Mouse (Mus musculus) forebrain, embryonic 11.5 days (tissue): ENCODE measurements around the gene Med1. TPM values are rescaled to one million over a fixed set of nuclear protein-coding genes. Genes with fewer than 3 reads are reported as not detected.

Experiments
- ATAC-seq: fragments of 200-750 bp; cut with Nextera tagmentation; replicated peaks from 2 replicates; pipeline ENCODE4 v1.8.0; 2017; ENCODE audit warnings: moderate TSS enrichment; ENCODE audit not compliant: low FRiP score
- DNase-seq: peaks from one replicate; pipeline ENCODE4 v3.0.0-alpha.2; 2017; ENCODE audit warnings: low spot score
- H3K27ac ChIP-seq: fragments of 300-500 bp; sonication (generic); 2 replicates; pipeline ENCODE4 v1.5.1; 2014; ENCODE audit warnings: low read depth, low read length
- H3K27me3 ChIP-seq: fragments of 300-500 bp; sonication (generic); 2 replicates; pipeline ENCODE4 v1.6.1; 2014; ENCODE audit warnings: mild to moderate bottlenecking, low read length, mixed read lengths; ENCODE audit not compliant: control insufficient read depth, insufficient read depth
- H3K36me3 ChIP-seq: fragments of 300-500 bp; sonication (generic); 2 replicates; pipeline ENCODE4 v1.6.1; 2014; ENCODE audit warnings: mild to moderate bottlenecking, low read length, moderate library complexity, mixed read lengths; ENCODE audit not compliant: control insufficient read depth, insufficient read depth
- H3K4me1 ChIP-seq: fragments of 300-500 bp; sonication (generic); replicated peaks from 2 replicates; pipeline ENCODE4 v1.6.1; 2014; ENCODE audit warnings: low read length, mixed read lengths; ENCODE audit not compliant: control insufficient read depth, insufficient read depth
- H3K4me2 ChIP-seq: fragments of 300-500 bp; sonication (generic); 2 replicates; pipeline ENCODE4 v1.6.1; 2014; ENCODE audit warnings: low read depth, mild to moderate bottlenecking, low read length, moderate library complexity, mixed read lengths; ENCODE audit not compliant: severe bottlenecking
- H3K4me3 ChIP-seq: fragments of 300-500 bp; sonication (generic); 2 replicates; pipeline ENCODE4 v1.5.1; 2014; ENCODE audit warnings: low read depth, low read length
- H3K9ac ChIP-seq: fragments of 300-500 bp; sonication (generic); 2 replicates; pipeline ENCODE4 v1.6.1; 2014; ENCODE audit warnings: low read length
- H3K9me3 ChIP-seq: fragments of 300-500 bp; sonication (generic); 2 replicates; pipeline ENCODE4 v1.6.1; 2016; ENCODE audit warnings: low read length, mixed read lengths; ENCODE audit not compliant: control insufficient read depth
- WGBS: fragments of 180-500 bp; shearing (Covaris S2); extraction: QIAGEN DNeasy Blood & Tissue Kit; methylation state at CpG from one replicate; pipeline ENCODE4 v1.1.7; 2014; 5-methylcytosine and 5-hydroxymethylcytosine counted together
- microRNA-seq: library from miRNA; unstranded; fragments of <30 nt; microRNA quantifications from one replicate; pipeline ENCODE4, GENCODE M21; 2016; ENCODE audit not compliant: insufficient number of aligned reads
- polyA plus RNA-seq: library from polyadenylated mRNA; unstranded; fragments of >200 nt; fragmentation: Nextera tagmentation; extraction: Ambion mirVana; gene quantifications from 2 replicates; pipeline ENCODE4 v1.2.1, GENCODE M21; 2014

Gene Med1
- polyA plus RNA-seq, 1 experiment from 2014 or later = 81.7 TPM

DNA sequence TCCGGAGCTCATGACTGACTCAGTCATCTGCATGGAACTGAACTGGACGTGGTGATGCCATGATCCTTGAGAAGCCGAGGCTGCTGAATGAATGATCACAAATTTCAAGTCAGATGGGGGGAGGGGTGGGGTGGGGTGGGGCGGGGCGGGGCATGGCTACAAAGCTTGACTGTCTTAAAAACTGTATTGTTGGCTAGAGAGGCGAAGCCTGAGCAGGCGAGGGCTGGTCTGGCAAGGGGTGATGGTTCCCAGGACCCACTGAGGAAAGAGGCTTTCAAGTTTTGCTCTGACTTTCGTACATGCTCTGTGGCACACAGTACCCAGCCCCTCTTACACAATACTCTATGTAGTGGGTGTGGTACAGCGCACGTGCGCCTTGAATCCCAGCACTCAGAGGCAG lies 55.3 kb downstream of the Med1 start:
- no peak for ATAC-seq
- Histone ChIP-seq H3K9ac (no peak overlapping the region), H3K27ac (no peak overlapping the region), H3K36me3 (no peaks in the 10 kb centered on the region), H3K4me2 (no peak overlapping the region), H3K4me3 (no peak overlapping the region), H3K27me3 (no peaks in the 10 kb centered on the region), H3K4me1 (no peaks in the 10 kb centered on the region), H3K9me3 (no peaks in the 10 kb centered on the region)
- DNase-seq = no peak
- WGBS = 91% methylated on average over 11 of the region's 11 CpGs

DNA sequence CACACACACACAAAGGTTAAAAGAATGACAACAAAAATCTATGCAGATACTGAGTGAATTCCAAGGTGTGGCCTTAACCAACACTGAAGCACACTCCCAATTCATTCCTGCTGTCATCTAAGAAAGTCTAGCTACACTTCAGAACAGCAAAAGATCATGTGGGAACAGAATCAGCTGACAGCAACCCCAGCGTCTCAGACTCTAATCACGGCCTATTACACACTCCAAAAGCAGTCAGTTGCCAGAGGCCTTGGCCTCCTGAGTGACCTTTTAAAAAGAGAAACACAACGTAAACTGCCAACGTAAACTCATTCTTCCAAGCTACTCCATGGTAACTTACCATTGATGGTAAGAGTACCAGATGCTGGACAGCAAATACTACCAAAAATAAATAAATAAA lies 58.1 kb downstream of the Med1 start:
- Histone ChIP-seq H3K27ac (no peak overlapping the region), H3K4me3 (no peak overlapping the region), H3K9ac (no peak overlapping the region), H3K27me3 (no peaks in the 10 kb centered on the region), H3K4me2 (no peak overlapping the region), H3K36me3 (no peaks in the 10 kb centered on the region), H3K4me1 (no peaks in the 10 kb centered on the region), H3K9me3 (no peaks in the 10 kb centered on the region)
- ATAC-seq = no peak
- 78% methylated on average over 4 of the region's 4 CpGs for WGBS
- DNase-seq = no peak

DNA sequence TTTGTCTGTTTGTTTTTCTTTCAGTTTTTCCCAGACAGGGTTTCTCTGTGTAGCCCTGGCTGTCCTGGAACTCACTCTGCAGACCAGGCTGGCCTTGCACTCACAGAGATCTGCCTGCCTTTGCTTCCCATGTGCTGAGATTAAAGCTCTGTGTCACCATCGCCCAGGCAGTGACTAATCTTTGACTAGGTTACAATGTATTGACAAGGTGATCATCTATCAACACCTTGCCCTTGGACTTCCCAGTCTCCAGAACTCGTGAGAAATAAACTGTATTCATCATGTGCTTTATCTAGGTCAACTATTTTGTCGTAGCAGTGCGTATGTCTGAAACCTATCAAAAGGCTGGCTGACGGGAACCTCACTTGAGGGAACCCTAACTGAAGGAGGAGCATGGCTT lies 69.7 kb downstream of the Med1 start:
- H3K36me3 ChIP-seq = no peaks in the 10 kb centered on the region; the same call in 1 of the 2 replicates
- no peak for ATAC-seq
- 92% methylated on average over 5 of the region's 5 CpGs for WGBS
- no peak overlapping the region for H3K9ac ChIP-seq
- no peaks in the 10 kb centered on the region for H3K4me1 ChIP-seq
- no peak overlapping the region for H3K4me2 ChIP-seq
- no peak for DNase-seq
- no peaks in the 10 kb centered on the region for H3K9me3 ChIP-seq
- no peaks in the 10 kb centered on the region for H3K27me3 ChIP-seq
- no peak overlapping the region for H3K27ac ChIP-seq
- no peak overlapping the region for H3K4me3 ChIP-seq

DNA sequence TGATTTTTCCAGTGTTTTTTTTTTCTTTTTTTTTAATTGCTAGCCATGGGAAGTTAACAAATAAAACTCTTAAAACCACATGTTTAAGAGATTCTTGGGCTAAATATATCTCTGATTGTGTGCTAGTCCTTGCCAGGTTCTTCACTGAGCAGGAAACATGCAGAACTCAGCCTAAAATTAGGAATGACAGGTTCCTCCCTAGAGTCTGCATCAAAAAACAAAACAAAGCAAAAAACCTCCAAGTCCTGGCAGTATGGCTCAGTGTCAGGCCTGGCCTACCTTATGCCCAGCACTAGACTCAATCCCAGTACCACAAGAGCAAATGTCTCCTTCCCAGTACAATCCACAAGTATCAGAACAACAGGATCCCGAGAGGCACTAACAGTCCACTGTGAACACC lies 78.7 kb downstream of the Med1 start:
- H3K9ac ChIP-seq = no peak overlapping the region

DNA sequence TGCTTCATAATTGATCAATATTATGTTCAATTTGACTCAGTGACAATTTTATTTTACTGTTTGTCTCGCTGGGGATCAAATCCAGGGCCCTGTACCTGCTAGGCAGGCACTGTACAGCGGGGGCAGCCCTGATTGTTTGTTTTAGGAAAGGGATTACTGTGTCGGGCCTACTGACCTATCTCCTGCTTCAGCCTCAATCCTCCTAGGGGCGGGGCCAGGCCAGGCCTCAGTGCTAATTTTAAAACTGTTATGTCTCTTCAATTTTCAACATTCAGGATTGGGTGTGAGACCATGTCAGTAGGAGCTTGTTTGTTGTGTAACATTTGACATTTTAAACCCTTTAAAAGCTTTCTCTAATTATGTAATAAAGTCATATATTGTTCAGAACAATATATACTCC lies 79.6 kb downstream of the Med1 start:
- 68% methylated on average over 4 of the region's 4 CpGs for WGBS
- Histone ChIP-seq H3K4me1 (no peaks in the 10 kb centered on the region), H3K36me3 (no peaks in the 10 kb centered on the region), H3K4me2 (no peak overlapping the region), H3K27ac (no peak overlapping the region), H3K9me3 (no peaks in the 10 kb centered on the region), H3K4me3 (no peak overlapping the region), H3K9ac (no peak overlapping the region), H3K27me3 (no peaks in the 10 kb centered on the region)
- no peak for ATAC-seq
- DNase-seq = no peak

More for the DNA sequence above, 78.7 kb downstream of the Med1 start:
- DNase-seq (no peak), ATAC-seq (no peak)
- WGBS = 88% methylated on average over 1 of the region's 1 CpGs
- H3K4me1 ChIP-seq = no peaks in the 10 kb centered on the region
- H3K4me2 ChIP-seq = no peak overlapping the region
- H3K4me3 ChIP-seq = no peak overlapping the region
- H3K27me3 ChIP-seq = no peaks in the 10 kb centered on the region
- no peaks in the 10 kb centered on the region for H3K36me3 ChIP-seq
- H3K27ac ChIP-seq = no peak overlapping the region
- no peaks in the 10 kb centered on the region for H3K9me3 ChIP-seq

DNA sequence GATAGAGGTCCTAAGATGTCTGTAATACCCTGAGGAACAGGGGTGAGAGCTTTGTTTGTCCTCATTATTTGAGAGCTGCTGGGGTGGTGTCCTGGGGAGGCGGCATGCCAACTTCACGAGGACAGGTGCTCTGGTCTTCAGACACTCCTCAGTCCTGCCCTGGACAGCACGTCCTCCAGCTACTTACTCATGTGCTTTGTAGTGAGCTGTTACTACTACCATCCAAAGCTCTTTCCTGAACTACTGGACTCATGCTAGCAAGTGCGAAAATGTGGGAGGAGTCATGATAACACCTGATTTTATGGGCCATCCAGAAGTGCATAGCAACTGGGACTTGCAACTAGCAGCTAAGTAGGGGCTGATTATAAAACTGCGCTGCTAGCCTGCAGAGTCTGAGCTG lies 83.4 kb downstream of the Med1 start:
- H3K27ac ChIP-seq = no peak overlapping the region
- H3K4me3 ChIP-seq = no peak overlapping the region
- no peaks in the 10 kb centered on the region; the same call in 1 of the 2 replicates for H3K36me3 ChIP-seq
- no peak overlapping the region for H3K4me2 ChIP-seq
- ATAC-seq (no peak), DNase-seq (no peak)
- 93% methylated on average over 5 of the region's 5 CpGs for WGBS
- H3K9me3 ChIP-seq = no peaks in the 10 kb centered on the region
- no peak overlapping the region for H3K9ac ChIP-seq
- no peaks in the 10 kb centered on the region for H3K4me1 ChIP-seq
- H3K27me3 ChIP-seq = no peaks in the 10 kb centered on the region

Small RNA genes within 50 kb of the gene (microRNA-seq; reads per million reads assigned to microRNA genes)
- not detected for gene Gm27399

Other genes with a start within 250 kb of the Med1 start
- gene Plxdc1, start 206.8 kb downstream of the Med1 start, polyA plus RNA-seq = 0.20 TPM in 1 of 2 replicates, not detected in the other
- 10.4 and 12.3 TPM in 2 replicates for gene Arl5c, start 197.1 kb downstream of the Med1 start, polyA plus RNA-seq
- gene Cacnb1, start 170.3 kb downstream of the Med1 start, polyA plus RNA-seq = 9.6 and 11.1 TPM in 2 replicates
- gene Rpl19, start 166.6 kb downstream of the Med1 start, polyA plus RNA-seq = 897 and 919 TPM in 2 replicates
- 0.81 and 0.86 TPM in 2 replicates for gene Stac2, start 139.8 kb downstream of the Med1 start, polyA plus RNA-seq
- 19.4 and 33.4 TPM in 2 replicates for gene Fbxl20, start 42.9 kb downstream of the Med1 start, polyA plus RNA-seq
- 16.1 and 18.2 TPM in 2 replicates for gene Cdk12, start 9.8 kb upstream of the Med1 start, polyA plus RNA-seq
- 3.8 and 5.8 TPM in 2 replicates for gene Neurod2, start 136.4 kb upstream of the Med1 start, polyA plus RNA-seq
- 0.29 and 0.41 TPM in 2 replicates for gene Ppp1r1b, start 155.1 kb upstream of the Med1 start, polyA plus RNA-seq
- 38.1 and 39.9 TPM in 2 replicates for gene Stard3, start 165.1 kb upstream of the Med1 start, polyA plus RNA-seq
- not detected in 2 replicates for gene Tcap, start 190.5 kb upstream of the Med1 start, polyA plus RNA-seq
- gene Pnmt, start 193.2 kb upstream of the Med1 start, polyA plus RNA-seq = not detected in 2 replicates
- 9.0 and 9.2 TPM in 2 replicates for gene Pgap3, start 207.2 kb upstream of the Med1 start, polyA plus RNA-seq
- gene Erbb2, start 219.2 kb upstream of the Med1 start, polyA plus RNA-seq = 19.7 and 23.2 TPM in 2 replicates
- gene Mien1, start 245.7 kb upstream of the Med1 start, polyA plus RNA-seq = 111 and 112 TPM in 2 replicates